Mouse (Mus musculus) G1E (cell line): ENCODE measurements around the gene Xrcc5.

Experiments
- CTCF ChIP-seq: IDR thresholded peaks from 2 replicates; pipeline ENCODE4 v1.5.1; 2012; ENCODE audit warnings: low read depth, low read length, inconsistent platforms, mixed read lengths
- TAL1 ChIP-seq: conservative IDR thresholded peaks from 2 replicates; pipeline ENCODE4 v1.6.1; 2012; ENCODE audit warnings: low read depth, low read length, inconsistent platforms, mixed read lengths

DNA sequence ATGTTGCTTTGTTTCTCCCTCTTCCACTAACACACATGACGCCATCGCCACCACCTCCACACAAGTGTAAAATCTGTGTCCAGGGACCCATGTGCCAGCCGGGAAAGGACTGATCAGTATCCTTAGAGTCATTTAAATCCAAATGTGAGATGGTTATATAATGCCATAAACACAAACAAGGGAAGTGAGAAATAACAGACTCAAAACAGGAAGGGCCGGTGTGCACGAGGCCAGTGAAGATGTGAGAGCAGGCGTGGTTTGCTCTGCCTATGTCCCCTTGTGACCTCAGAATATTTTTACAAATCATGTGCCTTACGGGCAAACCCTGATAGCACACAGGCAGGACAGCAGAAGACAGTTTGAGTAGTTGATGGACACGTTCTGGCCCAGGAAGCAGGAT is 106.0 kb downstream of the Xrcc5 start:
- TF ChIP-seq CTCF, result no peak
- no peak for TF ChIP-seq TAL1
